Mouse (Mus musculus) hindbrain, embryonic 13.5 days (tissue): ENCODE data around the gene Ndufs7. TPM values are rescaled to one million over a fixed set of nuclear protein-coding genes. Genes with fewer than 3 reads are reported as not detected.
A peak's percentile ranks its signal among the peaks of the same experiment; 100 is the strongest.
"Not testable (repeated sequence)": the region's sequence is repeated elsewhere in the genome, so short reads cannot be mapped to it uniquely, and the experiment has no call there.

Source experiments
- ATAC-seq: fragments of 200-750 bp; cut with Nextera tagmentation; 2 replicates; pipeline ENCODE4 v1.8.0; 2017; ENCODE audit warnings: moderate TSS enrichment; ENCODE audit not compliant: low FRiP score
- H3K27ac ChIP-seq: fragments of 300-500 bp; sonication (generic); 2 replicates; pipeline ENCODE4 v1.5.1; 2015; ENCODE audit warnings: inconsistent platforms, mild to moderate bottlenecking, moderate library complexity
- H3K27me3 ChIP-seq: fragments of 300-500 bp; sonication (generic); 2 replicates; pipeline ENCODE4 v1.6.1; 2015; ENCODE audit warnings: mild to moderate bottlenecking, inconsistent platforms
- H3K36me3 ChIP-seq: fragments of 300-500 bp; sonication (generic); 2 replicates; pipeline ENCODE4 v1.6.1; 2015; ENCODE audit warnings: mild to moderate bottlenecking, inconsistent platforms
- H3K4me1 ChIP-seq: fragments of 300-500 bp; sonication (generic); replicated peaks from 2 replicates; pipeline ENCODE4 v1.6.1; 2015; ENCODE audit warnings: inconsistent platforms
- H3K4me2 ChIP-seq: fragments of 300-500 bp; sonication (generic); 2 replicates; pipeline ENCODE4 v1.6.1; 2015; ENCODE audit warnings: inconsistent platforms, mild to moderate bottlenecking, moderate library complexity
- H3K4me3 ChIP-seq: fragments of 300-500 bp; sonication (generic); 2 replicates; pipeline ENCODE4 v1.5.1; 2015; ENCODE audit warnings: mild to moderate bottlenecking, inconsistent platforms
- H3K9ac ChIP-seq: fragments of 300-500 bp; sonication (generic); 2 replicates; pipeline ENCODE4 v1.6.1; 2015; ENCODE audit warnings: mild to moderate bottlenecking, inconsistent platforms
- H3K9me3 ChIP-seq: fragments of 300-500 bp; sonication (generic); 2 replicates; pipeline ENCODE4 v1.6.1; 2016; ENCODE audit warnings: inconsistent platforms
- WGBS: fragments of 180-500 bp; shearing (Covaris S2); methylation state at CpG from one replicate; pipeline ENCODE4 v1.1.7; 2015; 5-methylcytosine and 5-hydroxymethylcytosine counted together
- polyA plus RNA-seq: library from polyadenylated mRNA; unstranded; fragments of >200 nt; fragmentation: Nextera tagmentation; extraction: Ambion mirVana; gene quantifications from 2 replicates; pipeline ENCODE4 v1.2.1, GENCODE M21; 2015

Ndufs7 gene
- polyA plus RNA-seq, 1 experiment from 2014 or later = 253 TPM

DNA sequence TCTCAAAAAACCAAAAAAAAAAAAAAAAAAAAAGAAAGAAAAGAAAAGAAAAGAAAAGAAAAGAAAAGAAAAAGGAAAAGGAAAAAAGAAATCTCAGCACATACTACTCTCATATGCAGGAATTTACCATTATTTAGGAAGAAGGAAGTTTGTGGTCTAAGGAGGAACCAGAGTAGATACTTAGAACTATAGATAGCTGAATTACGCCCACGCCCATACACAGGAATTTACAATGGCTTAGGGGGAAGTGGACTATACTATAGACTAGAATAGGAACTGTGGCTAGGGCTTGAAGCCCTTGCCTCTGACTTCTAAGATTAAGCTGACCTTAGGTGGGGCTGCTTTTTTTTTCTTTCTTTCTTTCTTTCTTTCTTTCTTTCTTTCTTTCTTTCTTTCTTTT is 25.8 kb upstream of the Ndufs7 start:
- H3K27ac ChIP-seq, H3K4me3 ChIP-seq, H3K9me3 ChIP-seq, H3K27me3 ChIP-seq, H3K36me3 ChIP-seq, H3K4me2 ChIP-seq, H3K9ac ChIP-seq, ATAC-seq: not testable (repeated sequence)
- WGBS = 88% methylated on average over 2 of the region's 2 CpGs
- H3K4me1 ChIP-seq = peaks cover 19% of the 10 kb centered on the region

GRCm38 (mm10) chr10:80226071-80226415 is 22.9 kb upstream of the Ndufs7 start:
- Histone ChIP-seq H3K36me3 (peaks cover 17% of the 10 kb centered on the region), H3K27ac (peak overlapping the region; percentile 97), H3K27me3 (no peaks in the 10 kb centered on the region), H3K4me3 (peak overlapping the region; percentile 80), H3K9ac (peak overlapping the region; percentile 96), H3K4me1 (peaks cover 43% of the 10 kb centered on the region), H3K9me3 (no peaks in the 10 kb centered on the region), H3K4me2 (peak overlapping the region; percentile 93)
- WGBS = under 1% methylated on average over 14 of the region's 14 CpGs
- no peak for ATAC-seq

- H3K36me3 ChIP-seq = peaks cover 21% of the 10 kb centered on the region
- peak within 1 kb of the TSS; percentile 96 for H3K9ac ChIP-seq
- H3K27me3 ChIP-seq = no peaks in the 10 kb centered on the region
- peak within 1 kb of the TSS; percentile 80 for H3K4me3 ChIP-seq
- H3K27ac ChIP-seq = peak within 1 kb of the TSS; percentile 97
- peaks cover 43% of the 10 kb centered on the region for H3K4me1 ChIP-seq
- peak; percentile 97 for ATAC-seq
- peak within 1 kb of the TSS; percentile 93 for H3K4me2 ChIP-seq
- no peaks in the 10 kb centered on the region for H3K9me3 ChIP-seq
- under 1% methylated on average over 53 of the region's 75 CpGs for WGBS
Observed at GRCm38 (mm10) chr10:80226416-80227165, 22.3 kb upstream of the Ndufs7 start, which contains the start of gene Mum1. Gene Mum1, plus strand, starts transcription at chr10:80226434.

DNA sequence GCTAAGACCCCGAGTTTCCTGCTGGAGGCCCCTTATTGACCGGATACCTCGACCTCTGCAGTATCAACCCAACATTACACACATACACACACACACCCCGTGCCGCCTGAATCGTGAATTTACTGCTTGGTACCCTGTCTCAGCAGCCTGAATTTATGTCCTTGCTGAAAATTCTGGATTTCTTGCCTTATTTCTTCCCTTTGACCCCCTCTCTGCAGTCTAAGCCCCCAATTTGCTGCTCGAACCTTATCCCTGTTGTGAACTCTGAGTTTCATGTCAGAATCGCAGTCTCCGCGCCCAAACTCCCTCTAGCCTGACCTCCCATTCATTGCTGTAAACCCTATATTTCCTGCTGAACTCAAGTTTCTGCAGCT is 21.8 kb upstream of the Ndufs7 start:
- peak; percentile 22 for ATAC-seq
- no peaks in the 10 kb centered on the region for H3K27me3 ChIP-seq
- WGBS = 5% methylated on average over 10 of the region's 10 CpGs
- H3K9ac ChIP-seq = peak overlapping the region; percentile 96
- peak overlapping the region; percentile 97 for H3K27ac ChIP-seq
- H3K4me2 ChIP-seq = peak overlapping the region; percentile 93
- no peaks in the 10 kb centered on the region for H3K9me3 ChIP-seq
- H3K36me3 ChIP-seq = peaks cover 26% of the 10 kb centered on the region
- peak overlapping the region; percentile 80 for H3K4me3 ChIP-seq
- H3K4me1 ChIP-seq = peaks cover 43% of the 10 kb centered on the region

- Histone ChIP-seq H3K27me3 (no peaks in the 10 kb centered on the region), H3K36me3 (peaks cover 36% of the 10 kb centered on the region), H3K4me1 (peaks cover 52% of the 10 kb centered on the region), H3K27ac (peak overlapping the region; percentile 97), H3K9me3 (no peaks in the 10 kb centered on the region), H3K4me2 (peak overlapping the region; percentile 93), H3K9ac (peak overlapping the region; percentile 96), H3K4me3 (peak overlapping the region; percentile 80)
- ATAC-seq = no peak
- 52% methylated on average over 15 of the region's 15 CpGs for WGBS
Observed at GRCm38 (mm10) chr10:80227877-80228775, 20.8 kb upstream of the Ndufs7 start.

DNA sequence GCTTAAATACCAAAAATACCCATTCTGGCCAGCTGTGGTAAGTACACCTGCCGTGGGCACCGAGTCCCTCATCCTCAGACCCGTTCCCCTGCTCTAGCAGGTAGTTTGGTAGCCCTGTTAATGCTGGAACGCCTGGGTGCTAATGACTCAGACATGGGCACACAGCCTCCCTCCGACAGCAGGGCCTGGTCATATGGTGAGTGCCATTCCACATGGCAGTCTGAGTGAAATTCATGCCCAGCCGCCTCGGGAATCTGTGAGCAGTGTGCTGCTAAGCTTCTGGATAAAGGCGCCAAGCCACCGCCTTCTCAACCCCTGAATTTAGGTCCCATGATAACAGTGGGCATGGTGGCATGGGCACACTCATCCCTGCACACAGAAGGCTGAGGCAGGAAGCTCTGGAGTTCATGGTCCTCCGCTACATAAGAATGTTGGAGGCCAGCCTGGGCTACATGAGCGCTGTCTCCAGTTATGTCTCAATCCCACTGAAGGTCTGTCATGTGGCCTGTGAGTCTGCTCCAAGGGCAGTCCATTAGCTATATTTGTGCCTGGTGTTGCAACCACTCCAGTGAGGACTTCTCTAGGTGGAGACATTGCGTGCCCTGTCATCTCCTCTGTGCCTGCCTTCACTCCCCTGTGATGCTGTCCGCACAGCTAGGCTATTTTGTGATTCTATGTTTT is 12.6 kb upstream of the Ndufs7 start:
- ATAC-seq = no peak
- no peak overlapping the region for H3K27ac ChIP-seq

GRCm38 (mm10) chr10:80237020-80237419 is 11.9 kb upstream of the Ndufs7 start:
- H3K4me3 ChIP-seq = no peak overlapping the region
- H3K36me3 ChIP-seq = peaks cover 98% of the 10 kb centered on the region

More for the DNA sequence above, 12.6 kb upstream of the Ndufs7 start:
- H3K4me2 ChIP-seq = no peak overlapping the region
- no peak overlapping the region for H3K9ac ChIP-seq
- no peak overlapping the region for H3K4me3 ChIP-seq
- no peaks in the 10 kb centered on the region for H3K27me3 ChIP-seq
- 95% methylated on average over 13 of the region's 13 CpGs for WGBS
- no peaks in the 10 kb centered on the region for H3K9me3 ChIP-seq
- H3K36me3 ChIP-seq = peaks cover 99% of the 10 kb centered on the region
- H3K4me1 ChIP-seq = peaks cover 16% of the 10 kb centered on the region

GRCm38 (mm10) chr10:80238306-80238705 is 10.6 kb upstream of the Ndufs7 start:
- Histone ChIP-seq H3K9ac (peak overlapping the region; percentile 43; the same call in 1 of the 2 replicates), H3K27me3 (no peaks in the 10 kb centered on the region), H3K4me2 (no peak overlapping the region), H3K27ac (no peak overlapping the region), H3K4me3 (no peak overlapping the region), H3K4me1 (peaks cover 6% of the 10 kb centered on the region), H3K9me3 (no peaks in the 10 kb centered on the region), H3K36me3 (peaks cover 98% of the 10 kb centered on the region)
- ATAC-seq = no peak
- WGBS = 83% methylated on average over 3 of the region's 3 CpGs

More at GRCm38 (mm10) chr10:80237020-80237419, 11.9 kb upstream of the Ndufs7 start:
- no peaks in the 10 kb centered on the region for H3K27me3 ChIP-seq
- 91% methylated on average over 4 of the region's 4 CpGs for WGBS
- H3K9me3 ChIP-seq = no peaks in the 10 kb centered on the region
- no peak overlapping the region for H3K27ac ChIP-seq
- H3K4me1 ChIP-seq = peaks cover 16% of the 10 kb centered on the region
- ATAC-seq = no peak
- no peak overlapping the region for H3K9ac ChIP-seq
- no peak overlapping the region for H3K4me2 ChIP-seq

GRCm38 (mm10) chr10:80239791-80240190 is 9.1 kb upstream of the Ndufs7 start:
- Histone ChIP-seq H3K4me2 (no peak overlapping the region), H3K27ac (no peak overlapping the region), H3K9me3 (no peaks in the 10 kb centered on the region), H3K4me3 (no peak overlapping the region), H3K9ac (no peak overlapping the region), H3K4me1 (no peaks in the 10 kb centered on the region; the same call in 1 of the 2 replicates), H3K36me3 (peaks cover 96% of the 10 kb centered on the region), H3K27me3 (no peaks in the 10 kb centered on the region)
- no peak for ATAC-seq
- WGBS = 93% methylated on average over 6 of the region's 6 CpGs

GRCm38 (mm10) chr10:80242088-80242487 is 6.8 kb upstream of the Ndufs7 start:
- peak overlapping the region; percentile 9 for H3K9ac ChIP-seq
- no peak overlapping the region for H3K4me2 ChIP-seq
- no peaks in the 10 kb centered on the region for H3K9me3 ChIP-seq
- peaks cover 10% of the 10 kb centered on the region for H3K4me1 ChIP-seq
- no peak overlapping the region for H3K27ac ChIP-seq
- no peak for ATAC-seq
- no peak overlapping the region for H3K4me3 ChIP-seq
- 74% methylated on average over 9 of the region's 9 CpGs for WGBS
- peaks cover 74% of the 10 kb centered on the region for H3K36me3 ChIP-seq
- no peaks in the 10 kb centered on the region for H3K27me3 ChIP-seq

- WGBS = 95% methylated on average over 3 of the region's 3 CpGs
- Histone ChIP-seq H3K27ac (no peak overlapping the region), H3K4me3 (no peak overlapping the region), H3K4me2 (no peak overlapping the region), H3K36me3 (peaks cover 69% of the 10 kb centered on the region), H3K4me1 (peaks cover 10% of the 10 kb centered on the region), H3K27me3 (no peaks in the 10 kb centered on the region), H3K9me3 (no peaks in the 10 kb centered on the region), H3K9ac (peak overlapping the region; percentile 9; the same call in 1 of the 2 replicates)
- no peak for ATAC-seq
Observed at GRCm38 (mm10) chr10:80242607-80243006, 6.3 kb upstream of the Ndufs7 start.
